In the genomic region with DNA sequence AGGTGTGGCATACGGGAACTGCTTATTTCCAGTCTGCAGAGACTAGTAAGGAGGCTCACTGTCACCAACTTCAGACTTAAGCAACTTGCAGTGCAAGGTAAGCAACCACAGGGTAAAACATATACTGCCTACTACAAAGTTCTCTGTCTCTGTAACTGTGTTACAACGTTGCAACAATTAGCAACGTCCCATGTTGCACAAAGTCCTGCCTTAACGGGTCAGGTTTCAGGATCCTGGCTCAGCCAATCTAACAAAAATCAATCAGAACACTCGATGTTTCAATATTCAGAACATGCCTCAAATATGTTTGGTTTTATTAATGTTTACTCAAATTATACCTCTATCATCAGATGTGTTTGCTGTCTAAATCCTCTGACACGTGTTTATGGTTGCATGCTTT, we compare ENCODE assay signal across 37 mouse cellular contexts. TPM values are rescaled to one million over a fixed set of nuclear protein-coding genes. Genes with fewer than 3 reads are reported as not detected.
"Had no signal": no experiment of that assay in that cellular context is flagged by ENCODE, and none has a peak within 500 bp of the region (broad histone marks: within the 10 kb centered on the region; RNA-seq: fewer than 3 reads in every experiment).

No protein-coding gene starts in this region.

- H3K4me2 ChIP-seq: limb, embryonic 12.5 days; limb, embryonic 13.5 days; limb, embryonic 15.5 days; liver, embryonic 12.5 days; liver, embryonic 13.5 days; liver, embryonic 15.5 days; lung, embryonic 14.5 days; lung, embryonic 15.5 days; midbrain, embryonic 11.5 days; midbrain, embryonic 12.5 days; midbrain, embryonic 13.5 days; midbrain, embryonic 15.5 days; neural tube, embryonic 12.5 days had no signal

- ATAC-seq: liver, embryonic 12.5 days; liver, postnatal 0 days; lung, postnatal 0 days; midbrain, embryonic 13.5 days; midbrain, embryonic 15.5 days; midbrain, embryonic 16.5 days had no signal

- H3K27ac ChIP-seq: left cerebral cortex, adult 2 months; limb, embryonic 10.5 days; limb, embryonic 12.5 days; limb, embryonic 13.5 days; limb, embryonic 15.5 days; liver, embryonic 12.5 days; liver, embryonic 13.5 days; liver, embryonic 14.5 days; liver, embryonic 15.5 days; lung, embryonic 15.5 days; macrophage; midbrain, embryonic 10.5 days; midbrain, embryonic 12.5 days; midbrain, embryonic 13.5 days; midbrain, embryonic 15.5 days; neural tube, embryonic 12.5 days had no signal

- H3K4me3 ChIP-seq: left cerebral cortex, adult 2 months; limb, embryonic 10.5 days; limb, embryonic 12.5 days; limb, embryonic 13.5 days; limb, embryonic 15.5 days; liver, embryonic 12.5 days; liver, embryonic 13.5 days; liver, embryonic 15.5 days; lung, embryonic 15.5 days; megakaryocyte, embryonic 14.5 days; midbrain, embryonic 10.5 days; midbrain, embryonic 12.5 days; midbrain, embryonic 13.5 days; midbrain, embryonic 15.5 days; myocyte; neural tube, embryonic 12.5 days had no signal

- DNase-seq: left cerebral cortex, postnatal 4 days; liver; liver, embryonic 13.5 days; liver, postnatal 0 days; lung, adult 18-20 months; lung, adult 2 months; lung, embryonic 14.5 days; lung, postnatal 10 days; lung, postnatal 14 days; lung, postnatal 36 days; lung, postnatal 4 days; midbrain, embryonic 14.5 days had no signal

- H3K9me3 ChIP-seq: limb, embryonic 10.5 days; limb, embryonic 12.5 days; limb, embryonic 13.5 days; limb, embryonic 15.5 days; liver, embryonic 12.5 days; liver, embryonic 13.5 days; liver, embryonic 15.5 days; lung, embryonic 15.5 days; megakaryocyte, embryonic 14.5 days; midbrain, embryonic 10.5 days; midbrain, embryonic 12.5 days; midbrain, embryonic 13.5 days; midbrain, embryonic 15.5 days; neural tube, embryonic 12.5 days had no signal

- H3K27me3 ChIP-seq: limb, embryonic 12.5 days; limb, embryonic 13.5 days; limb, embryonic 15.5 days; liver, embryonic 12.5 days; liver, embryonic 13.5 days; liver, embryonic 15.5 days; lung, embryonic 15.5 days; megakaryocyte, embryonic 14.5 days; midbrain, embryonic 12.5 days; midbrain, embryonic 13.5 days; midbrain, embryonic 15.5 days; neural tube, embryonic 12.5 days had no signal

- H3K9ac ChIP-seq: limb, embryonic 12.5 days; limb, embryonic 13.5 days; limb, embryonic 15.5 days; liver, embryonic 12.5 days; liver, embryonic 13.5 days; liver, embryonic 14.5 days; liver, embryonic 15.5 days; liver, postnatal 0 days; lung, embryonic 14.5 days; lung, embryonic 15.5 days; midbrain, embryonic 12.5 days; midbrain, embryonic 13.5 days; midbrain, embryonic 15.5 days; neural tube, embryonic 12.5 days had no signal

RNA-seq across cellular contexts. Expression of gene D930020B18Rik, which starts 19.0 kb away (rescaled TPM):
- total RNA-seq: megakaryocyte progenitor cell, adult 5-6 weeks; megakaryocyte, adult 5-6 weeks; megakaryocyte-erythroid progenitor cell, adult 5-6 weeks; monocyte, adult 5-6 weeks had no signal
- polyA plus RNA-seq: liver, embryonic 13.5 days; liver, embryonic 15.5 days; liver, postnatal 0 days; macrophage; midbrain, embryonic 10.5 days; midbrain, embryonic 11.5 days; midbrain, embryonic 12.5 days; myocyte; neural tube, embryonic 11.5 days; neural tube, embryonic 12.5 days had no signal
